Mouse (Mus musculus) CD4-positive, CD25-positive, alpha-beta regulatory T cell, adult 2 months (primary cell): ENCODE measurements around the gene Zfp458.

Experiments
- DNase-seq: peaks from one replicate; pipeline ENCODE4 v3.0.0-alpha.2; 2012; ENCODE audit warnings: low read depth, low spot score

The Zfp458 gene

DNA sequence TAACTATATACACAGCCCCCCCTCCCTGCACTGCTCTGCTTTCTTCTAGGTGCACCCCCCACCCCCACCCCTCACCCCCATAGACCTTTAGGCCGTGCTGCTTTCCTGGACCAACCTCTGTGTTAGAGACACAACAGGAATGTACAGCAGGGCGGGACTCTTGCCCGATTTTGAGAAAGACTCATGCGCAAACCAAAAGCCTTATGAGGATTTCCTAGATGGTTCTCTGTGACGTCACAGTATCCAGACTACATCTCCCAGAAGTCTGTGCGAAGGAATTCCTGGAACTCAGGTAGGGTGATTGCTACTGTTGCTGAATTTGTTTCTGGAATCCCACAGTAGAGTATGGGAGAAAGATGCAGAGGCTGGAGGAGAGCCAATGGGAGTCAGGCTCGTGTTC lies at the start of gene Zfp458:
TSS of gene Zfp458 (minus strand) at position 153 of the 400 bp plus-strand sequence.
- DNase-seq: no peak

DNA sequence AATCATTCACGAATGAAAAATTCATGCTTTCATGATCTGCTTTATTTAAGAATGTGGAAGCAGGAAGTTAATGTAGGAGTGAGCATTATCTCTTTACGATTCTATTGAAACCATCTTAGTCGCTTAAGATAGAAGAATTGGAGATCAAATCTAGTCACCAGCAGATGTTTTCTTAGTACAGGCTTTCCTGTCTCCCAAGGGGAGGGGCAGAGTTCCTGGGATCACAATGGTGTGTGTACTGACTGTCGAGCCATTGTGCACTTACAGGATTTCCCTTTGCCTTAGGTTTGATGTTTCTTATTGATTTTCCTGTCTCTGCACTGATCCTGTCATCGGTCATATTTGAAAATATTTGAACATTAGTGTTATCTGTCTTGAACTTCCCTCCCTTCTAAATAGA lies 28.5 kb upstream of the Zfp458 start:
- peak; percentile 11 for DNase-seq

- peak; percentile 92 for DNase-seq
These were observed 27.8 kb upstream of the Zfp458 start, which contains the start of gene Zfp457 for GRCm38 (mm10) chr13:67305822-67306672. Zfp457 (minus strand) TSS chr13:67306485.

DNA sequence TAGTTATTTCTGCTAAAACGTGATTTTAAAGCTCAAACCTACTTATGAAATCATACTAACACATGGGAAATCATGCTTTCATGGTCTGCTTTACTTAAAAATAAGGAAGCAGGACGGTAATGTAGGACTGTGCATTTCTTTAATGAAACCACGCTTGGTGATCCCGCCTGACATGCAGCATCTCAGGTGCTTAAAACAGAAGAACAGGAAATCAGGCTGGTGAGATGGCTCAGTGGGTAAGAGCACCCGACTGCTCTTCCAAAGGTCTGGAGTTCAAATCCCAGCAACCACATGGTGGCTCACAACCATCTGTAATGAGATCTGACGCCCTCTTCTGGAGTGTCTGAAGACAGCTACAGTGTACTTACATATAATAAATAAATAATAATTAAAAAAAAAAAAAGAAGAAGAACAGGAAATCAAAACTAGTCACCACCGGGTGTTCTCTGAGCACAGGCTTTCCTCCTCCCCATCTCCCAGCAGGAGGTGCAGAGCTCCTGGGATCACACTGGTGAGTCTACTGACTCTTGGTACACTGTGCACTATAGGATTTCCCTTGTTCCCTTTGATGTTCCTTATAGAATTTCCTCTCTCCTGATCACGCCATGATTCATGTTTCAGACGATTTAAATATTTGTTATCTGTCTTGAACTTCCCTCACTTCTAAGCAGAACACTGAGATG lies 8.7 kb downstream of the Zfp458 start:
- peak; percentile 55 for DNase-seq

- DNase-seq: peak; percentile 90
These were observed 9.5 kb downstream of the Zfp458 start for GRCm38 (mm10) chr13:67268568-67269369.

- peak; percentile 56 for DNase-seq
These were observed 64.2 kb downstream of the Zfp458 start for GRCm38 (mm10) chr13:67214015-67214607.
